Mouse (Mus musculus): ENCODE measurements around the gene Rab32.
"Not testable (repeated sequence)": the region's sequence is repeated elsewhere in the genome, so short reads cannot be mapped to it uniquely, and the experiment has no call there.

Rab32 gene

GRCm38 (mm10) chr10:10557570-10558336, at the start of gene Rab32:
Rab32 (minus strand) TSS chr10:10558265.
- in situ Hi-C loops (cut with MboI, MseI), result no loop called here

GRCm38 (mm10) chr10:10600771-10601170, 42.7 kb upstream of the Rab32 start:
- in situ Hi-C loops (cut with MboI, MseI), result no loop called here

- in situ Hi-C loops (cut with MboI, MseI), result not testable (repeated sequence)
Measured at GRCm38 (mm10) chr10:10597495-10597894, 39.4 kb upstream of the Rab32 start.

GRCm38 (mm10) chr10:10580811-10581210, 22.7 kb upstream of the Rab32 start:
- in situ Hi-C loops (cut with MboI, MseI), result no loop called here

- in situ Hi-C loops (cut with MboI, MseI), result no loop called here
Measured at GRCm38 (mm10) chr10:10579821-10580220, 21.8 kb upstream of the Rab32 start.

GRCm38 (mm10) chr10:10558337-10558711, 259 bp upstream of the Rab32 start:
- in situ Hi-C loops (cut with MboI, MseI), result no loop called here

GRCm38 (mm10) chr10:10557085-10557484, 980 bp downstream of the Rab32 start:
- in situ Hi-C loops (cut with MboI, MseI), result no loop called here

GRCm38 (mm10) chr10:10555676-10556075, 2.4 kb downstream of the Rab32 start:
- in situ Hi-C loops (cut with MboI, MseI), result no loop called here

GRCm38 (mm10) chr10:10555221-10555620, 2.8 kb downstream of the Rab32 start:
- in situ Hi-C loops (cut with MboI, MseI), result no loop called here

GRCm38 (mm10) chr10:10550134-10550533, 7.9 kb downstream of the Rab32 start:
- in situ Hi-C loops (cut with MboI, MseI), result loop anchor here (5.0 kb wide), 1 partner anchor 148 kb away; no protein-coding TSS in a partner anchor

GRCm38 (mm10) chr10:10546623-10547022, 11.4 kb downstream of the Rab32 start:
- in situ Hi-C loops (cut with MboI, MseI), result no loop called here

- in situ Hi-C loops (cut with MboI, MseI), result no loop called here
Measured at GRCm38 (mm10) chr10:10544955-10545354, 13.1 kb downstream of the Rab32 start.

All from T-helper 1 cell (primary cell).